Mouse (Mus musculus): Measurements from ENCODE around the gene Pax4.

Gene Pax4

GRCm38 (mm10) chr6:28449253-28449652 lies at the start of gene Pax4:
TSS of gene Pax4 (minus strand) at chr6:28449353.
- DNase-seq (ENCODE audit: low spot score): no peak

GRCm38 (mm10) chr6:28497837-28498236 lies 48.7 kb upstream of the Pax4 start:
- DNase-seq (ENCODE audit: low spot score): no peak

GRCm38 (mm10) chr6:28491198-28491597 lies 42.0 kb upstream of the Pax4 start:
- no peak for DNase-seq (ENCODE audit: low spot score)

GRCm38 (mm10) chr6:28490612-28491011 lies 41.5 kb upstream of the Pax4 start:
- DNase-seq (ENCODE audit: low spot score): no peak

- DNase-seq (ENCODE audit: low spot score): no peak
Measured at GRCm38 (mm10) chr6:28488204-28488851, 39.2 kb upstream of the Pax4 start.

GRCm38 (mm10) chr6:28486905-28487304 lies 37.8 kb upstream of the Pax4 start:
- no peak for DNase-seq (ENCODE audit: low spot score)

- DNase-seq (ENCODE audit: low spot score): no peak
Measured at GRCm38 (mm10) chr6:28486471-28486870, 37.3 kb upstream of the Pax4 start.

GRCm38 (mm10) chr6:28486008-28486407 lies 36.9 kb upstream of the Pax4 start:
- no peak for DNase-seq (ENCODE audit: low spot score)

GRCm38 (mm10) chr6:28482711-28483315 lies 33.7 kb upstream of the Pax4 start:
- DNase-seq (ENCODE audit: low spot score): no peak

- no peak for DNase-seq (ENCODE audit: low spot score)
Measured at GRCm38 (mm10) chr6:28480752-28481492, 31.8 kb upstream of the Pax4 start.

GRCm38 (mm10) chr6:28479865-28480751 lies 31.0 kb upstream of the Pax4 start:
- DNase-seq (ENCODE audit: low spot score): peak; percentile 100

GRCm38 (mm10) chr6:28474839-28475238 lies 25.7 kb upstream of the Pax4 start, which contains the start of gene Snd1:
TSS of gene Snd1 (plus strand) at chr6:28475139.
- DNase-seq (ENCODE audit: low spot score): no peak

- DNase-seq (ENCODE audit: low spot score): no peak
Measured at GRCm38 (mm10) chr6:28474211-28474610, 25.1 kb upstream of the Pax4 start.

GRCm38 (mm10) chr6:28471284-28472035 lies 22.3 kb upstream of the Pax4 start:
- DNase-seq (ENCODE audit: low spot score): no peak

- no peak for DNase-seq (ENCODE audit: low spot score)
Measured at GRCm38 (mm10) chr6:28470621-28471020, 21.5 kb upstream of the Pax4 start.

GRCm38 (mm10) chr6:28470017-28470602 lies 21.0 kb upstream of the Pax4 start:
- no peak for DNase-seq (ENCODE audit: low spot score)

- no peak for DNase-seq (ENCODE audit: low spot score)
Measured at GRCm38 (mm10) chr6:28464630-28465029, 15.5 kb upstream of the Pax4 start.

GRCm38 (mm10) chr6:28460534-28460933 lies 11.4 kb upstream of the Pax4 start:
- peak; percentile 20 for DNase-seq (ENCODE audit: low spot score)

GRCm38 (mm10) chr6:28459221-28459668 lies 10.1 kb upstream of the Pax4 start:
- no peak for DNase-seq (ENCODE audit: low spot score)

- no peak for DNase-seq (ENCODE audit: low spot score)
Measured at GRCm38 (mm10) chr6:28450977-28451376, 1.8 kb upstream of the Pax4 start.

- DNase-seq (ENCODE audit: low spot score): no peak
Measured at GRCm38 (mm10) chr6:28450481-28450880, 1.3 kb upstream of the Pax4 start.

Measured in ovary, adult 18-20 months (tissue).